9 mouse cellular contexts compared by ENCODE assay signal in the genomic region with DNA sequence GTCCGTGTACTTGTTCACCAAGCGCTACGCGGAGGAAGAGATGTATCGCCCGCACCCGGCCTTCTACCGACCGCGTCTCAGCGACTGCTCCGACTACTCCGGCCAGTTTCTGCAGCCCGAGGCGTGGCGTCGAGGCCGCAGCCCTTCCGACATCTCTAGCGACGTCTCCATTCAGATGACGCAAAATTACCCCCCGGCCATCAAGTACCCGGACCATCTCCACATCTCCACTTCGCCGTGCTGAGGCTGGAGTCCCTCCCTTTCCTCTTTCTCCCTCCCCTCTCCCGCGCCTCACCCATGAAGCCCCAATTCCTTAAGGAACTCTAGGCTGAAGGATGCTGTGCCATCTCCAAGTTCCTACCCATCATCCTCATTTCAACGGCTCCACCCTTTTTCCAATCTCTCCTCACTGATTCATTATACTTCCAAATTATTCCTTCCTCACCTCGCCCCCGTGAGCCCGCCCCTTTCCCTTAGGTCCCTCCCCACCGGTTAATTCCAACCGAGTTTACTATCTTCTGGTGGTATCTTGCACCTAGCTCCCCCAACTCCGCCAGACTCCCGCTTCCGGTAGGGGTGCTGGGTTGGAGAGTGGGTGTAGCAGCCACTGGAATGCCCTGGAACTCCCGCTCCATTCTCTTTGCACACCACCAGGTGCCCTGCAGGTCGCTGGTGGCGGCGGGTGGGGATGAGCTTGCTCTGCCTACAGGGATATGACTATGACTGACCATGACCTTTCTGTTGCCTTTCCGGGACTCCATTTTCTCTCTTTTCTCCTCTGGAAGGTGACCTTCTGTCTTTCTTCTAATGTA. TPM values are rescaled to one million over a fixed set of nuclear protein-coding genes. Genes with fewer than 3 reads are reported as not detected.
A peak's percentile ranks its signal among the peaks of the same experiment; 100 is the strongest.
DNase-seq lines count a peak whose midpoint lies in the region; ATAC-seq and TF ChIP-seq lines count a peak whose summit lies in the region.
"Had no signal": no experiment of that assay in that cellular context is flagged by ENCODE, and none has a peak within 500 bp of the region (broad histone marks: within the 10 kb centered on the region; RNA-seq: fewer than 3 reads in every experiment).

No protein-coding gene starts in this region.

- intact Hi-C loops in heart, postnatal 14 days (cut with DNase I), result no loop called here
- intact Hi-C loops in left cerebral cortex, postnatal 25 days (cut with DNase I), result no loop called here

- WGBS in heart, embryonic 14.5 days, result 3% methylated on average over 42 of the region's 42 CpGs
- 16% methylated on average over 42 of the region's 42 CpGs for WGBS in limb, embryonic 14.5 days

- no peak for TF ChIP-seq CTCF in E14TG2a.4 (conservative IDR thresholded peaks at IDR 0.05; ENCODE audit: low read length)

- H3K4me3 ChIP-seq in heart, embryonic 14.5 days (ENCODE audit: control insufficient read depth in 1 of 2, insufficient read depth in 1 of 2, low read depth in 1 of 2, low read length in 2 of 2), result peak overlapping the region; percentile 29 to 30
- H3K4me3 ChIP-seq in E14TG2a.4 (replicated peaks; ENCODE audit: low read length), result peak overlapping the region; percentile 81
- H3K4me3 ChIP-seq in limb, embryonic 14.5 days (replicated peaks; ENCODE audit: low read length), result no peak overlapping the region

- no peak overlapping the region for H3K9ac ChIP-seq in heart, embryonic 14.5 days (ENCODE audit: low read length)
- H3K9ac ChIP-seq in limb, embryonic 14.5 days (ENCODE audit: low read depth, low read length, severe bottlenecking), result no peak overlapping the region

- no peaks in the 10 kb centered on the region for H3K9me3 ChIP-seq in heart, embryonic 14.5 days (ENCODE audit: control insufficient read depth, low read length)
- no peaks in the 10 kb centered on the region for H3K9me3 ChIP-seq in E14TG2a.4 (ENCODE audit: low read length)
- no peaks in the 10 kb centered on the region for H3K9me3 ChIP-seq in limb, embryonic 14.5 days (ENCODE audit: control insufficient read depth, low read length)

- H3K36me3 ChIP-seq in heart, embryonic 14.5 days (ENCODE audit: control insufficient read depth, insufficient read depth, low read length), result no peaks in the 10 kb centered on the region
- peaks cover 5% of the 10 kb centered on the region; the same call in 1 of the 2 replicates for H3K36me3 ChIP-seq in E14TG2a.4 (ENCODE audit: insufficient read depth, low read length)
- H3K36me3 ChIP-seq in limb, embryonic 14.5 days (ENCODE audit: control insufficient read depth, insufficient read depth, low read length), result peaks cover 29% of the 10 kb centered on the region

- DNase-seq in heart, postnatal 14 days, result no peak
- peak; percentile 23 for DNase-seq in embryo, embryonic 11 days
- DNase-seq in limb, embryonic 14.5 days (ENCODE audit: low spot score), result no peak
- no peak for DNase-seq in left cerebral cortex, postnatal 25 days (ENCODE audit: low spot score in 2 of 2)
- no peak for DNase-seq in urinary bladder, postnatal 10 days (ENCODE audit: low spot score)
- DNase-seq: cerebellum, adult 9-11 months had no signal

- peaks cover 6 to 14% of the 10 kb centered on the region in 2 experiments; a peak in 3 of 4 replicates for H3K4me1 ChIP-seq in heart, embryonic 14.5 days (ENCODE audit: control insufficient read depth in 2 of 2, insufficient read depth in 2 of 2, low read length in 2 of 2)
- peaks cover 70% of the 10 kb centered on the region for H3K4me1 ChIP-seq in E14TG2a.4 (replicated peaks; ENCODE audit: low read depth, low read length)
- H3K4me1 ChIP-seq in limb, embryonic 14.5 days (ENCODE audit: control insufficient read depth, insufficient read depth, low read length), result peaks cover 4% of the 10 kb centered on the region; the same call in 1 of the 2 replicates

- peak overlapping the region; percentile 66 for H3K4me2 ChIP-seq in heart, embryonic 14.5 days (ENCODE audit: low read length)
- H3K4me2 ChIP-seq in limb, embryonic 14.5 days (replicated peaks; ENCODE audit: low read depth, low read length, severe bottlenecking), result 0 out of 2 replicates have a peak overlapping the region, but pooled peaks have one; percentile 16

- H3K27ac ChIP-seq in heart, embryonic 14.5 days (replicated peaks in 1 of 2; ENCODE audit: control insufficient read depth in 1 of 2, insufficient read depth in 1 of 2, low read depth in 2 of 2, low read length in 2 of 2), result no peak overlapping the region
- no peak overlapping the region for H3K27ac ChIP-seq in limb, embryonic 14.5 days (replicated peaks; ENCODE audit: low read depth, low read length)

- peaks cover 29% of the 10 kb centered on the region for H3K27me3 ChIP-seq in heart, embryonic 14.5 days (ENCODE audit: control insufficient read depth, insufficient read depth, low read length)
- H3K27me3 ChIP-seq in E14TG2a.4 (ENCODE audit: insufficient read depth, low read length), result no peaks in the 10 kb centered on the region
- H3K27me3 ChIP-seq in limb, embryonic 14.5 days (ENCODE audit: control insufficient read depth, insufficient read depth, low read length), result no peaks in the 10 kb centered on the region; the same call in 1 of the 2 replicates

- ATAC-seq in heart, embryonic 14.5 days (ENCODE audit: insufficient number of reproducible peaks, insufficient read depth, low FRiP score, low read depth), result no peak
- no peak for ATAC-seq in limb, embryonic 14.5 days (ENCODE audit: low FRiP score, low read depth)
- no peak for ATAC-seq in activated CD4-positive, CD25-positive, alpha-beta regulatory T cell, adult 4 months

- TF ChIP-seq POLR2A in limb, embryonic 14.5 days (IDR thresholded peaks at IDR 0.05; ENCODE audit: borderline replicate concordance, extremely low read depth, insufficient read depth, insufficient read length), result no peak

RNA-seq across cellular contexts. Expression of a gene that starts 23.6 kb away (rescaled TPM):
- polyA plus RNA-seq in heart, embryonic 14.5 days (2014; fragmentation: Nextera tagmentation; extraction: Ambion mirVana), result 0.28 and 0.63 TPM in 2 replicates
- total RNA-seq in heart, postnatal 14 days (2021), result not detected
- polyA plus RNA-seq in limb, embryonic 14.5 days (2012; rRNA removed), result 4.0 and 5.5 TPM in 2 replicates
- polyA plus RNA-seq in limb, embryonic 14.5 days (2014; fragmentation: Nextera tagmentation; extraction: Ambion mirVana), result 3.6 and 4.7 TPM in 2 replicates
- 100 to 1,000 TPM; 172 to 174 TPM for total RNA-seq in left cerebral cortex, postnatal 25 days (2021)
- not detected for polyA plus RNA-seq in activated CD4-positive, CD25-positive, alpha-beta regulatory T cell, adult 4 months (2017; shearing (Covaris generic))

RNA-seq across cellular contexts. Expression of a gene that starts 34.2 kb away (rescaled TPM):
- polyA plus RNA-seq in heart, embryonic 14.5 days (2014; fragmentation: Nextera tagmentation; extraction: Ambion mirVana), result 0.39 and 0.88 TPM in 2 replicates
- 1 to 10 TPM; 5.3 to 5.6 TPM for total RNA-seq in heart, postnatal 14 days (2021)
- polyA plus RNA-seq in limb, embryonic 14.5 days (2012; rRNA removed), result 129 and 207 TPM in 2 replicates
- 2.5 and 3.9 TPM in 2 replicates for polyA plus RNA-seq in limb, embryonic 14.5 days (2014; fragmentation: Nextera tagmentation; extraction: Ambion mirVana)
- 100 to 1,000 TPM; 169 to 180 TPM for total RNA-seq in left cerebral cortex, postnatal 25 days (2021)
- not detected for polyA plus RNA-seq in activated CD4-positive, CD25-positive, alpha-beta regulatory T cell, adult 4 months (2017; shearing (Covaris generic))

RNA-seq across cellular contexts. Expression of a gene that starts 57.1 kb away (rescaled TPM):
- 19.0 and 19.1 TPM in 2 replicates for polyA plus RNA-seq in heart, embryonic 14.5 days (2014; fragmentation: Nextera tagmentation; extraction: Ambion mirVana)
- under 1 TPM; 0.72 to 0.95 TPM for total RNA-seq in heart, postnatal 14 days (2021)
- 8.0 and 8.9 TPM in 2 replicates for polyA plus RNA-seq in limb, embryonic 14.5 days (2012; rRNA removed)
- polyA plus RNA-seq in limb, embryonic 14.5 days (2014; fragmentation: Nextera tagmentation; extraction: Ambion mirVana), result 7.1 and 10.0 TPM in 2 replicates
- total RNA-seq in left cerebral cortex, postnatal 25 days (2021), result 1 to 10 TPM in 1 of 2 experiments, under 1 TPM in 1; 0.98 to 1.6 TPM
- polyA plus RNA-seq in activated CD4-positive, CD25-positive, alpha-beta regulatory T cell, adult 4 months (2017; shearing (Covaris generic)), result not detected

Comparison
In these comparisons a context has a peak if more than half of its experiments do, and no peak if none do; other contexts are left out.
1. RNA of a gene that starts 57.1 kb away (polyA plus RNA-seq): 19.0 to 19.1 TPM in heart, embryonic 14.5 days and 7.1 to 10.0 TPM in limb, embryonic 14.5 days; not detected in activated CD4-positive, CD25-positive, alpha-beta regulatory T cell, adult 4 months; every median in the first group is over 4 times any median in the second.